ENCODE assay signal across 8 mouse cellular contexts in genomic region chr19:38124401-38125218, GRCm38 (mm10). TPM values are rescaled to one million over a fixed set of nuclear protein-coding genes. Genes with fewer than 3 reads are reported as not detected.
A peak's percentile ranks its signal among the peaks of the same experiment; 100 is the strongest.
DNase-seq lines count a peak whose midpoint lies in the region; ATAC-seq and TF ChIP-seq lines count a peak whose summit lies in the region.

No protein-coding gene starts in this region.

- ATAC-seq in forebrain, embryonic 12.5 days (ENCODE audit: low FRiP score): peak; percentile 57
- ATAC-seq in heart, postnatal 0 days (ENCODE audit: insufficient read depth, low read depth): no peak
- peak; percentile 56; the same call in 1 of the 2 replicates for ATAC-seq in limb, embryonic 12.5 days (ENCODE audit: insufficient number of reproducible peaks, insufficient read depth, low FRiP score, low TSS enrichment, low read depth)
- ATAC-seq in midbrain, embryonic 13.5 days: peak; percentile 77
- peak; percentile 88 for ATAC-seq in stomach, postnatal 0 days (ENCODE audit: low FRiP score, low TSS enrichment)
- ATAC-seq in cerebellum, adult (ENCODE audit: insufficient number of reproducible peaks, low FRiP score, low TSS enrichment): no peak

- WGBS in forebrain, embryonic 12.5 days: 2% methylated on average over 38 of the region's 77 CpGs
- 2% methylated on average over 58 of the region's 77 CpGs for WGBS in heart, postnatal 0 days
- WGBS in limb, embryonic 12.5 days: 1% methylated on average over 54 of the region's 77 CpGs
- under 1% methylated on average over 59 of the region's 77 CpGs for WGBS in midbrain, embryonic 13.5 days
- 2% methylated on average over 52 of the region's 77 CpGs for WGBS in stomach, postnatal 0 days

- no peaks in the 10 kb centered on the region for H3K36me3 ChIP-seq in forebrain, embryonic 12.5 days (replicated peaks)
- H3K36me3 ChIP-seq in heart, postnatal 0 days (replicated peaks; ENCODE audit: control insufficient read depth, insufficient read depth, low read length): no peaks in the 10 kb centered on the region
- no peaks in the 10 kb centered on the region for H3K36me3 ChIP-seq in limb, embryonic 12.5 days
- H3K36me3 ChIP-seq in midbrain, embryonic 13.5 days: no peaks in the 10 kb centered on the region
- no peaks in the 10 kb centered on the region for H3K36me3 ChIP-seq in stomach, postnatal 0 days (ENCODE audit: control insufficient read depth, insufficient read depth, low read length)

- no peak for TF ChIP-seq CTCF in heart, postnatal 0 days (IDR thresholded peaks at IDR 0.05; ENCODE audit: low read depth)
- no peak for TF ChIP-seq CTCF in stomach, postnatal 0 days (IDR thresholded peaks at IDR 0.05; ENCODE audit: low read depth)

- no peak overlapping the region for H3K27ac ChIP-seq in forebrain, embryonic 12.5 days
- no peak overlapping the region for H3K27ac ChIP-seq in heart, postnatal 0 days (ENCODE audit: low read depth)
- no peak overlapping the region for H3K27ac ChIP-seq in limb, embryonic 12.5 days
- no peak overlapping the region for H3K27ac ChIP-seq in midbrain, embryonic 13.5 days
- H3K27ac ChIP-seq in stomach, postnatal 0 days (replicated peaks): no peak overlapping the region

- peaks cover 10% of the 10 kb centered on the region for H3K4me1 ChIP-seq in forebrain, embryonic 12.5 days
- no peaks in the 10 kb centered on the region for H3K4me1 ChIP-seq in heart, postnatal 0 days (ENCODE audit: control insufficient read depth, insufficient read depth)
- H3K4me1 ChIP-seq in limb, embryonic 12.5 days (replicated peaks): no peaks in the 10 kb centered on the region
- peaks cover 9% of the 10 kb centered on the region for H3K4me1 ChIP-seq in midbrain, embryonic 13.5 days (replicated peaks)
- no peaks in the 10 kb centered on the region for H3K4me1 ChIP-seq in stomach, postnatal 0 days (replicated peaks; ENCODE audit: control insufficient read depth, insufficient read depth)

- peak overlapping the region; percentile 86 for H3K4me2 ChIP-seq in forebrain, embryonic 12.5 days
- H3K4me2 ChIP-seq in heart, postnatal 0 days (ENCODE audit: low read depth, low read length): peak overlapping the region; percentile 92
- peak overlapping the region; percentile 96 for H3K4me2 ChIP-seq in limb, embryonic 12.5 days
- peak overlapping the region; percentile 78 for H3K4me2 ChIP-seq in midbrain, embryonic 13.5 days (replicated peaks)
- H3K4me2 ChIP-seq in stomach, postnatal 0 days (replicated peaks; ENCODE audit: low read depth): peak overlapping the region; percentile 86

- peak overlapping the region; percentile 57 for H3K9ac ChIP-seq in forebrain, embryonic 12.5 days
- no peak overlapping the region for H3K9ac ChIP-seq in heart, postnatal 0 days (replicated peaks; ENCODE audit: low read depth, low read length)
- H3K9ac ChIP-seq in limb, embryonic 12.5 days (replicated peaks): peak overlapping the region; percentile 75
- peak overlapping the region; percentile 57 for H3K9ac ChIP-seq in midbrain, embryonic 13.5 days (replicated peaks)
- peak overlapping the region; percentile 39; the same call in 1 of the 2 replicates for H3K9ac ChIP-seq in stomach, postnatal 0 days (ENCODE audit: low read length)

- DNase-seq in thymus, postnatal 0 days (ENCODE audit: low spot score): peak; percentile 2
- no peak for DNase-seq in thymus, postnatal 14 days
- no peak for DNase-seq in heart, postnatal 0 days (ENCODE audit: low spot score)
- DNase-seq in stomach, postnatal 0 days (ENCODE audit: low spot score): peak; percentile 71

- no peaks in the 10 kb centered on the region for H3K9me3 ChIP-seq in forebrain, embryonic 12.5 days
- H3K9me3 ChIP-seq in heart, postnatal 0 days (replicated peaks; ENCODE audit: control insufficient read depth, low read length): no peaks in the 10 kb centered on the region
- 0 out of 2 replicates have a peak, but pooled peaks cover 4% of the 10 kb centered on the region for H3K9me3 ChIP-seq in limb, embryonic 12.5 days
- no peaks in the 10 kb centered on the region for H3K9me3 ChIP-seq in midbrain, embryonic 13.5 days
- no peaks in the 10 kb centered on the region for H3K9me3 ChIP-seq in stomach, postnatal 0 days (ENCODE audit: control insufficient read depth, low read length)

- peak overlapping the region; percentile 57 for H3K4me3 ChIP-seq in forebrain, embryonic 12.5 days (replicated peaks)
- H3K4me3 ChIP-seq in heart, postnatal 0 days (ENCODE audit: low read depth, low read length): peak overlapping the region; percentile 52
- H3K4me3 ChIP-seq in limb, embryonic 12.5 days (replicated peaks): peak overlapping the region; percentile 64
- peak overlapping the region; percentile 49 for H3K4me3 ChIP-seq in midbrain, embryonic 13.5 days (replicated peaks)
- H3K4me3 ChIP-seq in stomach, postnatal 0 days (ENCODE audit: low read depth, low read length): peak overlapping the region; percentile 48

- peaks cover 41% of the 10 kb centered on the region for H3K27me3 ChIP-seq in forebrain, embryonic 12.5 days
- H3K27me3 ChIP-seq in heart, postnatal 0 days (ENCODE audit: control insufficient read depth, insufficient read depth, low read length): peaks cover 38% of the 10 kb centered on the region
- H3K27me3 ChIP-seq in limb, embryonic 12.5 days: peaks cover 31% of the 10 kb centered on the region
- H3K27me3 ChIP-seq in midbrain, embryonic 13.5 days: peaks cover 33% of the 10 kb centered on the region
- H3K27me3 ChIP-seq in stomach, postnatal 0 days (ENCODE audit: control insufficient read depth, insufficient read depth, low read length): no peaks in the 10 kb centered on the region

- no peak for TF ChIP-seq EP300 in heart, postnatal 0 days (IDR thresholded peaks at IDR 0.05; ENCODE audit: low read depth)
- TF ChIP-seq EP300 in stomach, postnatal 0 days (optimal IDR thresholded peaks at IDR 0.05): no peak

RNA-seq across cellular contexts. Expression of gene Rbp4, which starts 0.5 kb away (rescaled TPM):
- 1.0 and 1.1 TPM in 2 replicates for polyA plus RNA-seq in thymus, postnatal 0 days (2015; fragmentation: Nextera tagmentation; extraction: Ambion mirVana)
- 0.75 and 0.94 TPM in 2 replicates for polyA plus RNA-seq in forebrain, embryonic 12.5 days (2016; fragmentation: Nextera tagmentation; extraction: Ambion mirVana)
- total RNA-seq in heart, postnatal 0 days (2014; rRNA removed; ENCODE audit: low replicate concordance): 2.1 TPM in 1 of 2 replicates, not detected in the other
- polyA plus RNA-seq in heart, postnatal 0 days (2015; fragmentation: Nextera tagmentation; extraction: Ambion mirVana): 0.87 and 1.5 TPM in 2 replicates
- polyA plus RNA-seq in limb, embryonic 12.5 days (2016; fragmentation: Nextera tagmentation; extraction: Ambion mirVana): 4.4 and 6.8 TPM in 2 replicates
- 1.7 and 7.8 TPM in 2 replicates for polyA plus RNA-seq in midbrain, embryonic 13.5 days (2015; fragmentation: Nextera tagmentation; extraction: Ambion mirVana)
- 21.3 and 31.7 TPM in 2 replicates for polyA plus RNA-seq in stomach, postnatal 0 days (2015; fragmentation: Nextera tagmentation; extraction: Ambion mirVana)

RNA-seq across cellular contexts. Expression of gene Pde6c, which starts 8.0 kb away (rescaled TPM):
- polyA plus RNA-seq in thymus, postnatal 0 days (2015; fragmentation: Nextera tagmentation; extraction: Ambion mirVana): not detected in 2 replicates
- polyA plus RNA-seq in forebrain, embryonic 12.5 days (2016; fragmentation: Nextera tagmentation; extraction: Ambion mirVana): not detected in 2 replicates
- total RNA-seq in heart, postnatal 0 days (2014; rRNA removed; ENCODE audit: low replicate concordance): not detected in 2 replicates
- polyA plus RNA-seq in heart, postnatal 0 days (2015; fragmentation: Nextera tagmentation; extraction: Ambion mirVana): not detected in 2 replicates
- polyA plus RNA-seq in limb, embryonic 12.5 days (2016; fragmentation: Nextera tagmentation; extraction: Ambion mirVana): not detected in 2 replicates
- 0.13 and 0.24 TPM in 2 replicates for polyA plus RNA-seq in midbrain, embryonic 13.5 days (2015; fragmentation: Nextera tagmentation; extraction: Ambion mirVana)
- 0.02 and 0.11 TPM in 2 replicates for polyA plus RNA-seq in stomach, postnatal 0 days (2015; fragmentation: Nextera tagmentation; extraction: Ambion mirVana)

RNA-seq across cellular contexts. Expression of gene Ffar4, which starts 27.7 kb away (rescaled TPM):
- 1.2 and 1.4 TPM in 2 replicates for polyA plus RNA-seq in thymus, postnatal 0 days (2015; fragmentation: Nextera tagmentation; extraction: Ambion mirVana)
- polyA plus RNA-seq in forebrain, embryonic 12.5 days (2016; fragmentation: Nextera tagmentation; extraction: Ambion mirVana): not detected in 2 replicates
- total RNA-seq in heart, postnatal 0 days (2014; rRNA removed; ENCODE audit: low replicate concordance): 0.12 TPM in 1 of 2 replicates, not detected in the other
- polyA plus RNA-seq in heart, postnatal 0 days (2015; fragmentation: Nextera tagmentation; extraction: Ambion mirVana): 0.33 TPM in 1 of 2 replicates, not detected in the other
- polyA plus RNA-seq in limb, embryonic 12.5 days (2016; fragmentation: Nextera tagmentation; extraction: Ambion mirVana): 0.15 TPM in 2 replicates
- polyA plus RNA-seq in midbrain, embryonic 13.5 days (2015; fragmentation: Nextera tagmentation; extraction: Ambion mirVana): not detected in 2 replicates
- polyA plus RNA-seq in stomach, postnatal 0 days (2015; fragmentation: Nextera tagmentation; extraction: Ambion mirVana): 6.8 and 7.5 TPM in 2 replicates

Comparison
In these comparisons a context has a peak if more than half of its experiments do, and no peak if none do; other contexts are left out.
1. DNase-seq: peak in thymus, postnatal 0 days (single experiment) and stomach, postnatal 0 days (single experiment); none in thymus, postnatal 14 days (single experiment) and heart, postnatal 0 days (single experiment).
2. ATAC-seq: peak in forebrain, embryonic 12.5 days (single experiment), limb, embryonic 12.5 days (single experiment), midbrain, embryonic 13.5 days (single experiment) and stomach, postnatal 0 days (single experiment); none in heart, postnatal 0 days (single experiment) and cerebellum, adult (single experiment).
3. Peak in every context shown above with its lines, with median percentiles within 50 percentile points of each other: H3K4me2 ChIP-seq and H3K4me3 ChIP-seq.